Mouse (Mus musculus) lung, embryonic 16.5 days (tissue): ENCODE measurements around the gene Foxd2. TPM values are rescaled to one million over a fixed set of nuclear protein-coding genes. Genes with fewer than 3 reads are reported as not detected.

Experiments used
- ATAC-seq: fragments of 200-750 bp; cut with Nextera tagmentation; 2 replicates; pipeline ENCODE4 v1.8.0; 2017; ENCODE audit warnings: low read depth, mild to moderate bottlenecking, moderate library complexity
- H3K27ac ChIP-seq: fragments of 300-500 bp; sonication (generic); 2 replicates; pipeline ENCODE4 v1.5.1; 2014; ENCODE audit warnings: mild to moderate bottlenecking, control low read depth, low read length
- H3K27me3 ChIP-seq: fragments of 300-500 bp; sonication (generic); 2 replicates; pipeline ENCODE4 v1.6.1; 2014; ENCODE audit warnings: low read depth, low read length, mixed read lengths; ENCODE audit not compliant: control insufficient read depth, insufficient read depth
- H3K36me3 ChIP-seq: fragments of 300-500 bp; sonication (generic); 2 replicates; pipeline ENCODE4 v1.6.1; 2014; ENCODE audit warnings: low read length; ENCODE audit not compliant: control insufficient read depth, insufficient read depth
- H3K4me1 ChIP-seq: fragments of 300-500 bp; sonication (generic); replicated peaks from 2 replicates; pipeline ENCODE4 v1.6.1; 2014; ENCODE audit warnings: low read length, mixed read lengths; ENCODE audit not compliant: control insufficient read depth, insufficient read depth
- H3K4me2 ChIP-seq: fragments of 300-500 bp; sonication (generic); 2 replicates; pipeline ENCODE4 v1.6.1; 2014; ENCODE audit warnings: low read depth, low read length, control low read depth
- H3K4me3 ChIP-seq: fragments of 300-500 bp; sonication (generic); 2 replicates; pipeline ENCODE4 v1.5.1; 2014; ENCODE audit warnings: mild to moderate bottlenecking, low read length, control low read depth
- H3K9ac ChIP-seq: fragments of 300-500 bp; sonication (generic); 2 replicates; pipeline ENCODE4 v1.6.1; 2014; ENCODE audit warnings: low read length, control low read depth
- H3K9me3 ChIP-seq: fragments of 300-500 bp; sonication (generic); 2 replicates; pipeline ENCODE4 v1.6.1; 2016; ENCODE audit warnings: low read length; ENCODE audit not compliant: control insufficient read depth
- WGBS: fragments of 180-500 bp; shearing (Covaris S2); extraction: QIAGEN DNeasy Blood & Tissue Kit; methylation state at CpG from one replicate; pipeline ENCODE4 v1.1.7; 2014; 5-methylcytosine and 5-hydroxymethylcytosine counted together
- polyA plus RNA-seq: library from polyadenylated mRNA; unstranded; fragments of >200 nt; fragmentation: Nextera tagmentation; extraction: Ambion mirVana; gene quantifications from 2 replicates; pipeline ENCODE4 v1.2.1, GENCODE M21; 2015

Foxd2 gene
- polyA plus RNA-seq, result 0.08 TPM in 1 of 2 replicates, not detected in the other

- Histone ChIP-seq H3K9ac (peak within 1 kb of the TSS; percentile 69), H3K27ac (peak within 1 kb of the TSS; percentile 71; the same call in 1 of the 2 replicates), H3K4me3 (peak within 1 kb of the TSS; percentile 66), H3K36me3 (no peaks in the 10 kb centered on the region), H3K27me3 (peaks cover 94% of the 10 kb centered on the region), H3K9me3 (no peaks in the 10 kb centered on the region), H3K4me1 (peaks cover 14% of the 10 kb centered on the region), H3K4me2 (peak within 1 kb of the TSS; percentile 98)
- WGBS, result under 1% methylated on average over 50 of the region's 64 CpGs
- peak; percentile 94 for ATAC-seq
Measured at GRCm38 (mm10) chr4:114908829-114909601, at the start of gene Foxd2. Gene Foxd2, minus strand, starts transcription at chr4:114908873.

GRCm38 (mm10) chr4:114958231-114958630 lies 49.6 kb upstream of the Foxd2 start:
- no peak overlapping the region for H3K4me2 ChIP-seq
- H3K36me3 ChIP-seq, result peaks cover 11% of the 10 kb centered on the region; the same call in 1 of the 2 replicates
- no peaks in the 10 kb centered on the region for H3K9me3 ChIP-seq
- no peak overlapping the region for H3K27ac ChIP-seq
- H3K4me1 ChIP-seq, result no peaks in the 10 kb centered on the region
- H3K4me3 ChIP-seq, result no peak overlapping the region
- 59% methylated on average over 2 of the region's 2 CpGs for WGBS
- no peaks in the 10 kb centered on the region for H3K27me3 ChIP-seq
- ATAC-seq, result no peak
- no peak overlapping the region for H3K9ac ChIP-seq

GRCm38 (mm10) chr4:114957403-114957802 lies 48.7 kb upstream of the Foxd2 start:
- H3K9me3 ChIP-seq, result no peaks in the 10 kb centered on the region
- no peak for ATAC-seq
- no peak overlapping the region for H3K4me3 ChIP-seq
- H3K9ac ChIP-seq, result no peak overlapping the region
- H3K27ac ChIP-seq, result no peak overlapping the region
- H3K27me3 ChIP-seq, result no peaks in the 10 kb centered on the region
- no peak overlapping the region for H3K4me2 ChIP-seq
- peaks cover 8% of the 10 kb centered on the region; the same call in 1 of the 2 replicates for H3K36me3 ChIP-seq
- no peaks in the 10 kb centered on the region for H3K4me1 ChIP-seq

GRCm38 (mm10) chr4:114953172-114953571 lies 44.5 kb upstream of the Foxd2 start:
- H3K27ac ChIP-seq, result no peak overlapping the region
- no peak overlapping the region for H3K9ac ChIP-seq
- WGBS, result 68% methylated on average over 3 of the region's 3 CpGs
- no peak overlapping the region for H3K4me2 ChIP-seq
- no peaks in the 10 kb centered on the region for H3K9me3 ChIP-seq
- no peaks in the 10 kb centered on the region for H3K4me1 ChIP-seq
- ATAC-seq, result no peak
- no peaks in the 10 kb centered on the region for H3K36me3 ChIP-seq
- H3K27me3 ChIP-seq, result no peaks in the 10 kb centered on the region
- no peak overlapping the region for H3K4me3 ChIP-seq

- no peak overlapping the region for H3K27ac ChIP-seq
- H3K9me3 ChIP-seq, result no peaks in the 10 kb centered on the region
- H3K9ac ChIP-seq, result no peak overlapping the region
- H3K36me3 ChIP-seq, result no peaks in the 10 kb centered on the region
- ATAC-seq, result no peak
- no peak overlapping the region for H3K4me2 ChIP-seq
- WGBS, result 43% methylated on average over 7 of the region's 7 CpGs
- no peak overlapping the region for H3K4me3 ChIP-seq
- no peaks in the 10 kb centered on the region for H3K4me1 ChIP-seq
- H3K27me3 ChIP-seq, result no peaks in the 10 kb centered on the region
Measured at GRCm38 (mm10) chr4:114947852-114948481, 39.3 kb upstream of the Foxd2 start.

GRCm38 (mm10) chr4:114947395-114947794 lies 38.7 kb upstream of the Foxd2 start:
- Histone ChIP-seq H3K36me3 (no peaks in the 10 kb centered on the region), H3K9ac (no peak overlapping the region), H3K4me3 (no peak overlapping the region), H3K4me2 (no peak overlapping the region), H3K4me1 (no peaks in the 10 kb centered on the region), H3K9me3 (no peaks in the 10 kb centered on the region), H3K27ac (no peak overlapping the region), H3K27me3 (no peaks in the 10 kb centered on the region)
- ATAC-seq, result peak; percentile 77; the same call in 1 of the 2 replicates
- 18% methylated on average over 6 of the region's 6 CpGs for WGBS

- WGBS, result 85% methylated on average over 4 of the region's 4 CpGs
Measured at GRCm38 (mm10) chr4:114946416-114946815, 37.7 kb upstream of the Foxd2 start.

GRCm38 (mm10) chr4:114945021-114945420 lies 36.3 kb upstream of the Foxd2 start:
- no peaks in the 10 kb centered on the region for H3K36me3 ChIP-seq
- ATAC-seq, result no peak
- WGBS, result 24% methylated on average over 5 of the region's 5 CpGs
- H3K9me3 ChIP-seq, result no peaks in the 10 kb centered on the region
- H3K9ac ChIP-seq, result no peak overlapping the region
- no peaks in the 10 kb centered on the region for H3K4me1 ChIP-seq
- no peak overlapping the region for H3K4me3 ChIP-seq
- no peak overlapping the region for H3K27ac ChIP-seq
- no peaks in the 10 kb centered on the region for H3K27me3 ChIP-seq
- no peak overlapping the region for H3K4me2 ChIP-seq

More at GRCm38 (mm10) chr4:114946416-114946815, 37.7 kb upstream of the Foxd2 start:
- no peak overlapping the region for H3K27ac ChIP-seq
- no peaks in the 10 kb centered on the region for H3K36me3 ChIP-seq
- no peak overlapping the region for H3K4me3 ChIP-seq
- no peaks in the 10 kb centered on the region for H3K4me1 ChIP-seq
- no peak overlapping the region for H3K4me2 ChIP-seq
- no peak overlapping the region for H3K9ac ChIP-seq
- no peak for ATAC-seq
- no peaks in the 10 kb centered on the region for H3K27me3 ChIP-seq
- H3K9me3 ChIP-seq, result no peaks in the 10 kb centered on the region

- Histone ChIP-seq H3K36me3 (no peaks in the 10 kb centered on the region), H3K4me3 (no peak overlapping the region), H3K27ac (no peak overlapping the region), H3K4me1 (no peaks in the 10 kb centered on the region), H3K27me3 (no peaks in the 10 kb centered on the region), H3K9me3 (no peaks in the 10 kb centered on the region), H3K4me2 (no peak overlapping the region), H3K9ac (no peak overlapping the region)
- WGBS, result 73% methylated on average over 8 of the region's 8 CpGs
- ATAC-seq, result no peak
Measured at GRCm38 (mm10) chr4:114942583-114942982, 33.9 kb upstream of the Foxd2 start.
